Mouse (Mus musculus) kidney, postnatal 14 days (tissue): ENCODE data around the gene Map7d1.
A peak's percentile ranks its signal among the peaks of the same experiment; 100 is the strongest.

Experiments used
- DNase-seq: peaks from one replicate; pipeline ENCODE4 v3.0.0; 2022; ENCODE audit warnings: mixed read lengths

The Map7d1 gene

GRCm38 (mm10) chr4:126256131-126256791 lies at the start of gene Map7d1:
Gene Map7d1 (minus strand): TSS chr4:126256343.
- DNase-seq, result peak; percentile 92

- DNase-seq, result no peak
These were observed 49.3 kb upstream of the Map7d1 start for GRCm38 (mm10) chr4:126305428-126305827.

- DNase-seq, result no peak
These were observed 47.7 kb upstream of the Map7d1 start for GRCm38 (mm10) chr4:126303877-126304276.

- peak; percentile 28 for DNase-seq
These were observed 45.6 kb upstream of the Map7d1 start for GRCm38 (mm10) chr4:126301584-126302309.

GRCm38 (mm10) chr4:126300916-126301583 lies 44.9 kb upstream of the Map7d1 start:
- DNase-seq, result peak; percentile 23

GRCm38 (mm10) chr4:126296617-126297101 lies 40.5 kb upstream of the Map7d1 start:
- peak; percentile 80 for DNase-seq

- DNase-seq, result no peak
These were observed 39.8 kb upstream of the Map7d1 start for GRCm38 (mm10) chr4:126295937-126296336.

GRCm38 (mm10) chr4:126295152-126295551 lies 39.0 kb upstream of the Map7d1 start:
- DNase-seq, result no peak

GRCm38 (mm10) chr4:126291196-126291595 lies 35.1 kb upstream of the Map7d1 start:
- DNase-seq, result no peak

GRCm38 (mm10) chr4:126290314-126290713 lies 34.2 kb upstream of the Map7d1 start:
- no peak for DNase-seq

- DNase-seq, result no peak
These were observed 32.0 kb upstream of the Map7d1 start for GRCm38 (mm10) chr4:126288085-126288666.

GRCm38 (mm10) chr4:126287302-126287995 lies 31.3 kb upstream of the Map7d1 start:
- no peak for DNase-seq

GRCm38 (mm10) chr4:126286492-126286891 lies 30.3 kb upstream of the Map7d1 start, which contains the start of gene Col8a2:
Gene Col8a2 (plus strand): TSS chr4:126286793.
- peak; percentile 52 for DNase-seq

GRCm38 (mm10) chr4:126283582-126283981 lies 27.4 kb upstream of the Map7d1 start:
- no peak for DNase-seq

GRCm38 (mm10) chr4:126281706-126282105 lies 25.6 kb upstream of the Map7d1 start:
- no peak for DNase-seq

- DNase-seq, result no peak
These were observed 22.8 kb upstream of the Map7d1 start for GRCm38 (mm10) chr4:126278961-126279360.

GRCm38 (mm10) chr4:126278565-126278915 lies 22.4 kb upstream of the Map7d1 start:
- DNase-seq, result no peak

GRCm38 (mm10) chr4:126277906-126278564 lies 21.9 kb upstream of the Map7d1 start:
- peak; percentile 59 for DNase-seq

- DNase-seq, result peak; percentile 56
These were observed 19.6 kb upstream of the Map7d1 start for GRCm38 (mm10) chr4:126275681-126276131.

GRCm38 (mm10) chr4:126275081-126275480 lies 18.9 kb upstream of the Map7d1 start:
- no peak for DNase-seq

- no peak for DNase-seq
These were observed 17.6 kb upstream of the Map7d1 start for GRCm38 (mm10) chr4:126273753-126274152.

GRCm38 (mm10) chr4:126269292-126269691 lies 13.1 kb upstream of the Map7d1 start:
- DNase-seq, result no peak
